Mouse (Mus musculus): ENCODE data around the gene Ccz1.

- TF ChIP-seq GATA1 (IDR thresholded peaks at IDR 0.05; ENCODE audit: borderline replicate concordance, low read length) (no peak), FLI1 (IDR thresholded peaks at IDR 0.05; ENCODE audit: low read length) (no peak)
Measured at GRCm38 (mm10) chr5:143976232-143976631, 38.4 kb downstream of the Ccz1 start.
